Mouse (Mus musculus) embryonic facial prominence, embryonic 10.5 days (tissue): ENCODE measurements around the gene Olfr547. TPM values are rescaled to one million over a fixed set of nuclear protein-coding genes. Genes with fewer than 3 reads are reported as not detected.

Source experiments
- DNase-seq: peaks from one replicate; pipeline ENCODE4 v3.0.0-alpha.2; 2017; ENCODE audit warnings: low spot score
- H3K27ac ChIP-seq: fragments of 300-500 bp; sonication (generic); replicated peaks from 2 replicates; pipeline ENCODE4 v1.5.1; 2016; ENCODE audit warnings: mild to moderate bottlenecking
- H3K27me3 ChIP-seq: fragments of 300-500 bp; sonication (generic); replicated peaks from 2 replicates; pipeline ENCODE4 v1.6.1; 2016; ENCODE audit warnings: low read depth, mild to moderate bottlenecking; ENCODE audit not compliant: poor library complexity, severe bottlenecking
- H3K36me3 ChIP-seq: fragments of 300-500 bp; sonication (generic); replicated peaks from 2 replicates; pipeline ENCODE4 v1.6.1; 2016; ENCODE audit warnings: mild to moderate bottlenecking, moderate library complexity
- H3K4me1 ChIP-seq: fragments of 300-500 bp; sonication (generic); 2 replicates; pipeline ENCODE4 v1.6.1; 2016
- H3K4me3 ChIP-seq: fragments of 300-500 bp; sonication (generic); 2 replicates; pipeline ENCODE4 v1.5.1; 2016; ENCODE audit warnings: mild to moderate bottlenecking, moderate library complexity
- H3K9me3 ChIP-seq: fragments of 300-500 bp; sonication (generic); 2 replicates; pipeline ENCODE4 v1.6.1; 2016; ENCODE audit warnings: mild to moderate bottlenecking
- WGBS: fragments of 180-500 bp; shearing (Covaris S2); methylation state at CpG from one replicate; pipeline ENCODE4 v1.1.7; 2016; 5-methylcytosine and 5-hydroxymethylcytosine counted together
- polyA plus RNA-seq: library from polyadenylated mRNA; unstranded; fragments of >200 nt; fragmentation: Nextera tagmentation; extraction: Ambion mirVana; gene quantifications from 2 replicates; pipeline ENCODE4 v1.2.1, GENCODE M21; 2016

The Olfr547 gene
- polyA plus RNA-seq, 1 experiment from 2014 or later: not detected

- peaks cover 34% of the 10 kb centered on the region for H3K27me3 ChIP-seq
- no peak overlapping the region for H3K27ac ChIP-seq
- WGBS: 75% methylated on average over 4 of the region's 4 CpGs
- H3K36me3 ChIP-seq: no peaks in the 10 kb centered on the region
- no peak overlapping the region for H3K4me3 ChIP-seq
- H3K4me1 ChIP-seq: peaks cover 14% of the 10 kb centered on the region
- no peak for DNase-seq
- H3K9me3 ChIP-seq: no peaks in the 10 kb centered on the region
These were observed 20.4 kb upstream of the Olfr547 start for GRCm38 (mm10) chr7:102514144-102514543.

- 78% methylated on average over 10 of the region's 10 CpGs for WGBS
- no peak for DNase-seq
- Histone ChIP-seq H3K27me3 (peaks cover 28% of the 10 kb centered on the region), H3K36me3 (no peaks in the 10 kb centered on the region), H3K4me3 (no peak overlapping the region), H3K4me1 (peaks cover 14% of the 10 kb centered on the region), H3K9me3 (no peaks in the 10 kb centered on the region), H3K27ac (no peak overlapping the region)
These were observed 18.1 kb upstream of the Olfr547 start for GRCm38 (mm10) chr7:102516261-102517050.

GRCm38 (mm10) chr7:102517051-102517335 lies 17.6 kb upstream of the Olfr547 start:
- H3K36me3 ChIP-seq: no peaks in the 10 kb centered on the region
- peaks cover 23% of the 10 kb centered on the region for H3K27me3 ChIP-seq
- no peaks in the 10 kb centered on the region for H3K9me3 ChIP-seq
- H3K27ac ChIP-seq: no peak overlapping the region
- DNase-seq: no peak
- no peak overlapping the region for H3K4me3 ChIP-seq
- 85% methylated on average over 2 of the region's 2 CpGs for WGBS
- peaks cover 14% of the 10 kb centered on the region for H3K4me1 ChIP-seq

- Histone ChIP-seq H3K27me3 (no peaks in the 10 kb centered on the region), H3K4me1 (no peaks in the 10 kb centered on the region), H3K27ac (no peak overlapping the region), H3K4me3 (no peak overlapping the region), H3K9me3 (no peaks in the 10 kb centered on the region), H3K36me3 (no peaks in the 10 kb centered on the region)
- WGBS: 87% methylated on average over 1 of the region's 1 CpGs
- no peak for DNase-seq
These were observed 5.5 kb upstream of the Olfr547 start for GRCm38 (mm10) chr7:102529052-102529451.

GRCm38 (mm10) chr7:102540596-102540995 lies 6.0 kb downstream of the Olfr547 start, which contains the start of gene Olfr548-ps1:
Gene Olfr548-ps1 (plus strand): TSS chr7:102540896.
- no peaks in the 10 kb centered on the region for H3K4me1 ChIP-seq
- 81% methylated on average over 2 of the region's 2 CpGs for WGBS
- no peaks in the 10 kb centered on the region for H3K9me3 ChIP-seq
- no peak for DNase-seq
- H3K27ac ChIP-seq: no peak within 1 kb of the TSS
- H3K36me3 ChIP-seq: no peaks in the 10 kb centered on the region
- H3K27me3 ChIP-seq: no peaks in the 10 kb centered on the region
- H3K4me3 ChIP-seq: no peak within 1 kb of the TSS

GRCm38 (mm10) chr7:102541251-102541650 lies 6.7 kb downstream of the Olfr547 start:
- Histone ChIP-seq H3K27me3 (no peaks in the 10 kb centered on the region), H3K4me3 (no peak overlapping the region), H3K36me3 (no peaks in the 10 kb centered on the region), H3K27ac (no peak overlapping the region), H3K9me3 (no peaks in the 10 kb centered on the region), H3K4me1 (no peaks in the 10 kb centered on the region)
- DNase-seq: no peak
- 67% methylated on average over 3 of the region's 3 CpGs for WGBS

- no peak for DNase-seq
- Histone ChIP-seq H3K4me1 (no peaks in the 10 kb centered on the region), H3K27me3 (no peaks in the 10 kb centered on the region), H3K27ac (no peak within 1 kb of the TSS), H3K9me3 (no peaks in the 10 kb centered on the region), H3K36me3 (no peaks in the 10 kb centered on the region), H3K4me3 (no peak within 1 kb of the TSS)
- 91% methylated on average over 3 of the region's 3 CpGs for WGBS
These were observed 15.0 kb downstream of the Olfr547 start, which contains the start of gene Olfr549 for GRCm38 (mm10) chr7:102549570-102549969. Gene Olfr549 (plus strand): TSS chr7:102549870.

GRCm38 (mm10) chr7:102553279-102553678 lies 18.7 kb downstream of the Olfr547 start:
- Histone ChIP-seq H3K36me3 (no peaks in the 10 kb centered on the region), H3K9me3 (no peaks in the 10 kb centered on the region), H3K4me3 (no peak overlapping the region), H3K27me3 (no peaks in the 10 kb centered on the region), H3K27ac (no peak overlapping the region), H3K4me1 (no peaks in the 10 kb centered on the region)
- DNase-seq: no peak
- 84% methylated on average over 3 of the region's 3 CpGs for WGBS

- Histone ChIP-seq H3K9me3 (no peaks in the 10 kb centered on the region), H3K4me1 (peaks cover 9% of the 10 kb centered on the region; the same call in 1 of the 2 replicates), H3K36me3 (no peaks in the 10 kb centered on the region), H3K27me3 (no peaks in the 10 kb centered on the region), H3K4me3 (peak within 1 kb of the TSS; percentile 59), H3K27ac (peak within 1 kb of the TSS; percentile 70)
- DNase-seq: peak; percentile 77
- 21% methylated on average over 10 of the region's 10 CpGs for WGBS
These were observed 30.7 kb downstream of the Olfr547 start, which contains the start of gene Trim21 for GRCm38 (mm10) chr7:102564999-102565997. Gene Trim21 (minus strand): TSS chr7:102565486.

- H3K4me1 ChIP-seq: peaks cover 9% of the 10 kb centered on the region; the same call in 1 of the 2 replicates
- 92% methylated on average over 4 of the region's 4 CpGs for WGBS
- H3K27me3 ChIP-seq: no peaks in the 10 kb centered on the region
- H3K4me3 ChIP-seq: no peak overlapping the region
- no peak for DNase-seq
- no peaks in the 10 kb centered on the region for H3K9me3 ChIP-seq
- no peaks in the 10 kb centered on the region for H3K36me3 ChIP-seq
- H3K27ac ChIP-seq: no peak overlapping the region
These were observed 31.7 kb downstream of the Olfr547 start for GRCm38 (mm10) chr7:102566219-102566618.

GRCm38 (mm10) chr7:102571142-102571541 lies 36.6 kb downstream of the Olfr547 start, which contains the start of gene Olfr550:
Gene Olfr550 (plus strand): TSS chr7:102571442.
- H3K4me1 ChIP-seq: no peaks in the 10 kb centered on the region
- no peaks in the 10 kb centered on the region for H3K27me3 ChIP-seq
- no peak within 1 kb of the TSS for H3K27ac ChIP-seq
- H3K36me3 ChIP-seq: no peaks in the 10 kb centered on the region
- no peaks in the 10 kb centered on the region for H3K9me3 ChIP-seq
- H3K4me3 ChIP-seq: no peak within 1 kb of the TSS
- DNase-seq: no peak
- 92% methylated on average over 8 of the region's 8 CpGs for WGBS

- no peak for DNase-seq
- H3K9me3 ChIP-seq: no peaks in the 10 kb centered on the region
- H3K4me3 ChIP-seq: no peak overlapping the region
- WGBS: 78% methylated on average over 3 of the region's 3 CpGs
- no peaks in the 10 kb centered on the region for H3K4me1 ChIP-seq
- no peak overlapping the region for H3K27ac ChIP-seq
- no peaks in the 10 kb centered on the region for H3K36me3 ChIP-seq
- no peaks in the 10 kb centered on the region for H3K27me3 ChIP-seq
These were observed 38.8 kb downstream of the Olfr547 start for GRCm38 (mm10) chr7:102573174-102573830.
